Mouse (Mus musculus) liver, embryonic 15.5 days (tissue): ENCODE results near the gene Specc1l. TPM values are rescaled to one million over a fixed set of nuclear protein-coding genes. Genes with fewer than 3 reads are reported as not detected.
A peak's percentile ranks its signal among the peaks of the same experiment; 100 is the strongest.

Experiments used
- ATAC-seq: fragments of 200-750 bp; cut with Nextera tagmentation; 2 replicates; pipeline ENCODE4 v1.8.0; 2017; ENCODE audit warnings: moderate number of reproducible peaks, mild to moderate bottlenecking, moderate library complexity; ENCODE audit not compliant: insufficient read depth
- H3K27ac ChIP-seq: fragments of 300-500 bp; sonication (generic); replicated peaks from 2 replicates; pipeline ENCODE4 v1.5.1; 2015; ENCODE audit warnings: mild to moderate bottlenecking, inconsistent platforms
- H3K27me3 ChIP-seq: fragments of 300-500 bp; sonication (generic); 2 replicates; pipeline ENCODE4 v1.6.1; 2015; ENCODE audit warnings: mild to moderate bottlenecking, inconsistent platforms
- H3K36me3 ChIP-seq: fragments of 300-500 bp; sonication (generic); replicated peaks from 2 replicates; pipeline ENCODE4 v1.6.1; 2015; ENCODE audit warnings: moderate library complexity, mild to moderate bottlenecking, inconsistent platforms
- H3K4me1 ChIP-seq: fragments of 300-500 bp; sonication (generic); replicated peaks from 2 replicates; pipeline ENCODE4 v1.6.1; 2015; ENCODE audit warnings: inconsistent platforms
- H3K4me2 ChIP-seq: fragments of 300-500 bp; sonication (generic); 2 replicates; pipeline ENCODE4 v1.6.1; 2015; ENCODE audit warnings: moderate library complexity, mild to moderate bottlenecking, inconsistent platforms
- H3K4me3 ChIP-seq: fragments of 300-500 bp; sonication (generic); replicated peaks from 2 replicates; pipeline ENCODE4 v1.5.1; 2015; ENCODE audit warnings: mild to moderate bottlenecking, inconsistent platforms
- H3K9ac ChIP-seq: fragments of 300-500 bp; sonication (generic); 2 replicates; pipeline ENCODE4 v1.6.1; 2015; ENCODE audit warnings: moderate library complexity, mild to moderate bottlenecking, inconsistent platforms
- H3K9me3 ChIP-seq: fragments of 300-500 bp; sonication (generic); replicated peaks from 2 replicates; pipeline ENCODE4 v1.6.1; 2016; ENCODE audit warnings: inconsistent platforms
- WGBS: fragments of 180-500 bp; shearing (Covaris S2); methylation state at CpG from one replicate; pipeline ENCODE4 v1.1.7; 2015; ENCODE audit warnings: mixed read lengths; ENCODE audit not compliant: insufficient replicate concordance; 5-methylcytosine and 5-hydroxymethylcytosine counted together
- polyA plus RNA-seq: library from polyadenylated mRNA; unstranded; fragments of >200 nt; fragmentation: Nextera tagmentation; extraction: Ambion mirVana; gene quantifications from 2 replicates; pipeline ENCODE4 v1.2.1, GENCODE M21; 2015

Gene Specc1l
- polyA plus RNA-seq, 1 experiment from 2014 or later, result 5.0 TPM

- no peak overlapping the region for H3K9ac ChIP-seq
- no peaks in the 10 kb centered on the region for H3K9me3 ChIP-seq
- no peak for ATAC-seq
- H3K27me3 ChIP-seq, result no peaks in the 10 kb centered on the region
- no peak overlapping the region for H3K4me3 ChIP-seq
- WGBS, result 84% methylated on average over 10 of the region's 10 CpGs
- H3K36me3 ChIP-seq, result peaks cover 62% of the 10 kb centered on the region
- no peak overlapping the region for H3K4me2 ChIP-seq
- no peaks in the 10 kb centered on the region for H3K4me1 ChIP-seq
- H3K27ac ChIP-seq, result no peak overlapping the region
These were observed 34.5 kb downstream of the Specc1l start for GRCm38 (mm10) chr10:75246331-75246730.

GRCm38 (mm10) chr10:75251011-75251410, 39.1 kb downstream of the Specc1l start:
- Histone ChIP-seq H3K36me3 (peaks cover 41% of the 10 kb centered on the region), H3K9ac (no peak overlapping the region)
- no peak for ATAC-seq

GRCm38 (mm10) chr10:75252301-75253022, 40.6 kb downstream of the Specc1l start:
- Histone ChIP-seq H3K9me3 (no peaks in the 10 kb centered on the region), H3K4me2 (no peak overlapping the region), H3K9ac (no peak overlapping the region), H3K36me3 (peaks cover 28% of the 10 kb centered on the region), H3K27ac (no peak overlapping the region), H3K27me3 (no peaks in the 10 kb centered on the region), H3K4me1 (no peaks in the 10 kb centered on the region), H3K4me3 (no peak overlapping the region)
- no peak for ATAC-seq
- 75% methylated on average over 13 of the region's 13 CpGs for WGBS

More at GRCm38 (mm10) chr10:75251011-75251410, 39.1 kb downstream of the Specc1l start:
- H3K4me2 ChIP-seq, result no peak overlapping the region
- WGBS, result 70% methylated on average over 2 of the region's 2 CpGs
- no peak overlapping the region for H3K4me3 ChIP-seq
- H3K9me3 ChIP-seq, result no peaks in the 10 kb centered on the region
- H3K27me3 ChIP-seq, result no peaks in the 10 kb centered on the region
- H3K27ac ChIP-seq, result no peak overlapping the region
- H3K4me1 ChIP-seq, result no peaks in the 10 kb centered on the region

GRCm38 (mm10) chr10:75255091-75255490, 43.2 kb downstream of the Specc1l start:
- H3K9me3 ChIP-seq, result no peaks in the 10 kb centered on the region
- H3K4me3 ChIP-seq, result no peak overlapping the region
- H3K4me2 ChIP-seq, result no peak overlapping the region
- H3K9ac ChIP-seq, result no peak overlapping the region
- peaks cover 27% of the 10 kb centered on the region for H3K36me3 ChIP-seq
- no peak overlapping the region for H3K27ac ChIP-seq
- 62% methylated on average over 2 of the region's 2 CpGs for WGBS
- ATAC-seq, result no peak
- H3K4me1 ChIP-seq, result no peaks in the 10 kb centered on the region; the same call in 1 of the 2 replicates
- H3K27me3 ChIP-seq, result no peaks in the 10 kb centered on the region

- no peaks in the 10 kb centered on the region for H3K27me3 ChIP-seq
- 65% methylated on average over 3 of the region's 3 CpGs for WGBS
- H3K9me3 ChIP-seq, result no peaks in the 10 kb centered on the region
- no peak overlapping the region for H3K27ac ChIP-seq
- H3K4me3 ChIP-seq, result no peak overlapping the region
- H3K36me3 ChIP-seq, result peaks cover 44% of the 10 kb centered on the region
- H3K4me2 ChIP-seq, result no peak overlapping the region
- H3K4me1 ChIP-seq, result no peaks in the 10 kb centered on the region; the same call in 1 of the 2 replicates
- no peak for ATAC-seq
- no peak overlapping the region for H3K9ac ChIP-seq
These were observed 45.5 kb downstream of the Specc1l start for GRCm38 (mm10) chr10:75257401-75257800.

GRCm38 (mm10) chr10:75258241-75258640, 46.4 kb downstream of the Specc1l start:
- no peak overlapping the region for H3K9ac ChIP-seq
- no peaks in the 10 kb centered on the region for H3K27me3 ChIP-seq
- no peaks in the 10 kb centered on the region; the same call in 1 of the 2 replicates for H3K4me1 ChIP-seq
- 38% methylated on average over 5 of the region's 5 CpGs for WGBS
- ATAC-seq, result no peak
- H3K9me3 ChIP-seq, result no peaks in the 10 kb centered on the region
- H3K36me3 ChIP-seq, result peaks cover 48% of the 10 kb centered on the region
- H3K4me2 ChIP-seq, result no peak overlapping the region
- no peak overlapping the region for H3K27ac ChIP-seq
- H3K4me3 ChIP-seq, result no peak overlapping the region

GRCm38 (mm10) chr10:75261268-75261667, 49.4 kb downstream of the Specc1l start:
- 92% methylated on average over 5 of the region's 5 CpGs for WGBS
- Histone ChIP-seq H3K9ac (no peak overlapping the region), H3K27ac (no peak overlapping the region), H3K9me3 (no peaks in the 10 kb centered on the region), H3K4me3 (no peak overlapping the region), H3K36me3 (peaks cover 59% of the 10 kb centered on the region), H3K4me2 (no peak overlapping the region), H3K4me1 (no peaks in the 10 kb centered on the region; the same call in 1 of the 2 replicates), H3K27me3 (no peaks in the 10 kb centered on the region)
- ATAC-seq, result no peak

- Histone ChIP-seq H3K4me2 (no peak overlapping the region), H3K27ac (no peak overlapping the region), H3K27me3 (no peaks in the 10 kb centered on the region), H3K36me3 (peaks cover 71% of the 10 kb centered on the region), H3K4me3 (no peak overlapping the region), H3K9me3 (no peaks in the 10 kb centered on the region), H3K9ac (no peak overlapping the region), H3K4me1 (no peaks in the 10 kb centered on the region)
- 63% methylated on average over 3 of the region's 3 CpGs for WGBS
- ATAC-seq, result no peak
These were observed 53.2 kb downstream of the Specc1l start for GRCm38 (mm10) chr10:75264993-75265555.

- Histone ChIP-seq H3K27me3 (no peaks in the 10 kb centered on the region), H3K9me3 (no peaks in the 10 kb centered on the region), H3K27ac (no peak overlapping the region), H3K9ac (no peak overlapping the region), H3K4me3 (no peak overlapping the region), H3K4me1 (no peaks in the 10 kb centered on the region), H3K4me2 (no peak overlapping the region), H3K36me3 (peaks cover 41% of the 10 kb centered on the region)
- WGBS, result 27% methylated on average over 4 of the region's 4 CpGs
- 0 out of 2 replicates have a peak, but pooled peaks have one; percentile 12 for ATAC-seq
These were observed 61.1 kb downstream of the Specc1l start for GRCm38 (mm10) chr10:75273020-75273419.

GRCm38 (mm10) chr10:75276427-75277013, 64.6 kb downstream of the Specc1l start:
- H3K36me3 ChIP-seq, result peaks cover 26% of the 10 kb centered on the region
- no peak overlapping the region for H3K27ac ChIP-seq
- no peak for ATAC-seq
- H3K9me3 ChIP-seq, result no peaks in the 10 kb centered on the region
- H3K4me2 ChIP-seq, result no peak overlapping the region
- no peak overlapping the region for H3K9ac ChIP-seq
- no peaks in the 10 kb centered on the region for H3K4me1 ChIP-seq
- H3K4me3 ChIP-seq, result no peak overlapping the region
- WGBS, result 79% methylated on average over 12 of the region's 12 CpGs
- H3K27me3 ChIP-seq, result no peaks in the 10 kb centered on the region

- Histone ChIP-seq H3K9me3 (no peaks in the 10 kb centered on the region), H3K4me2 (no peak overlapping the region), H3K27me3 (no peaks in the 10 kb centered on the region), H3K4me1 (no peaks in the 10 kb centered on the region), H3K36me3 (peaks cover 26% of the 10 kb centered on the region), H3K27ac (no peak overlapping the region), H3K4me3 (no peak overlapping the region), H3K9ac (no peak overlapping the region)
- 52% methylated on average over 1 of the region's 1 CpGs for WGBS
- no peak for ATAC-seq
These were observed 65.6 kb downstream of the Specc1l start for GRCm38 (mm10) chr10:75277501-75277900.
